Mouse (Mus musculus) limb, embryonic 12.5 days (tissue): ENCODE measurements at regions not wholly inside any gene's neighbourhood (a gene's known extent, or its start where the extent isn't known, plus 50 kb on each side); places are given as distances from the start of the nearest gene placed in this dataset.

ENCODE experiments used
- ATAC-seq: fragments of 200-750 bp; cut with Nextera tagmentation; 2 replicates; pipeline ENCODE4 v1.8.0; 2017; ENCODE audit warnings: low read depth, moderate TSS enrichment; ENCODE audit not compliant: insufficient number of reproducible peaks, insufficient read depth, low FRiP score, low TSS enrichment
- H3K27ac ChIP-seq: fragments of 300-500 bp; sonication (generic); 2 replicates; pipeline ENCODE4 v1.5.1; 2016; ENCODE audit warnings: mild to moderate bottlenecking, moderate library complexity
- H3K27me3 ChIP-seq: fragments of 300-500 bp; sonication (generic); 2 replicates; pipeline ENCODE4 v1.6.1; 2016; ENCODE audit warnings: mild to moderate bottlenecking, moderate library complexity
- H3K36me3 ChIP-seq: fragments of 300-500 bp; sonication (generic); 2 replicates; pipeline ENCODE4 v1.6.1; 2016; ENCODE audit warnings: mild to moderate bottlenecking, moderate library complexity
- H3K4me1 ChIP-seq: fragments of 300-500 bp; sonication (generic); replicated peaks from 2 replicates; pipeline ENCODE4 v1.6.1; 2016
- H3K4me2 ChIP-seq: fragments of 300-500 bp; sonication (generic); 2 replicates; pipeline ENCODE4 v1.6.1; 2016; ENCODE audit warnings: mild to moderate bottlenecking, moderate library complexity
- H3K4me3 ChIP-seq: fragments of 300-500 bp; sonication (generic); replicated peaks from 2 replicates; pipeline ENCODE4 v1.5.1; 2016; ENCODE audit warnings: mild to moderate bottlenecking
- H3K9ac ChIP-seq: fragments of 300-500 bp; sonication (generic); replicated peaks from 2 replicates; pipeline ENCODE4 v1.6.1; 2016; ENCODE audit warnings: mild to moderate bottlenecking, moderate library complexity
- H3K9me3 ChIP-seq: fragments of 300-500 bp; sonication (generic); 2 replicates; pipeline ENCODE4 v1.6.1; 2016; ENCODE audit warnings: mild to moderate bottlenecking, moderate library complexity
- WGBS: fragments of 180-500 bp; shearing (Covaris S2); methylation state at CpG from one replicate; pipeline ENCODE4 v1.1.7; 2016; 5-methylcytosine and 5-hydroxymethylcytosine counted together

GRCm38 (mm10) chr7:74112071-74112470 is 98.6 kb upstream of the St8sia2 start:
- Histone ChIP-seq H3K4me3 (no peak overlapping the region), H3K4me2 (no peak overlapping the region), H3K27ac (peak overlapping the region; percentile 12; the same call in 1 of the 2 replicates), H3K9me3 (no peaks in the 10 kb centered on the region), H3K27me3 (no peaks in the 10 kb centered on the region), H3K4me1 (peaks cover 22% of the 10 kb centered on the region; the same call in 1 of the 2 replicates), H3K9ac (no peak overlapping the region), H3K36me3 (no peaks in the 10 kb centered on the region)
- ATAC-seq: peak; percentile 37; the same call in 1 of the 2 replicates
- WGBS: 9% methylated on average over 2 of the region's 2 CpGs

GRCm38 (mm10) chr7:74108347-74108746 is 94.9 kb upstream of the St8sia2 start:
- Histone ChIP-seq H3K9ac (no peak overlapping the region), H3K27me3 (no peaks in the 10 kb centered on the region), H3K4me2 (no peak overlapping the region), H3K9me3 (no peaks in the 10 kb centered on the region), H3K27ac (no peak overlapping the region), H3K4me1 (peaks cover 16% of the 10 kb centered on the region; the same call in 1 of the 2 replicates), H3K4me3 (no peak overlapping the region), H3K36me3 (no peaks in the 10 kb centered on the region)
- ATAC-seq: no peak
- WGBS: 76% methylated on average over 3 of the region's 3 CpGs

GRCm38 (mm10) chr7:74107176-74107928 is 93.9 kb upstream of the St8sia2 start:
- Histone ChIP-seq H3K4me3 (no peak overlapping the region), H3K27me3 (no peaks in the 10 kb centered on the region), H3K4me1 (peaks cover 16% of the 10 kb centered on the region; the same call in 1 of the 2 replicates), H3K4me2 (no peak overlapping the region), H3K27ac (no peak overlapping the region), H3K36me3 (no peaks in the 10 kb centered on the region), H3K9me3 (no peaks in the 10 kb centered on the region), H3K9ac (no peak overlapping the region)
- WGBS: 49% methylated on average over 5 of the region's 5 CpGs
- ATAC-seq: no peak

GRCm38 (mm10) chr7:74091402-74092025 is 78.0 kb upstream of the St8sia2 start:
- H3K4me3 ChIP-seq: no peak overlapping the region
- ATAC-seq: no peak
- H3K9me3 ChIP-seq: peaks cover 8% of the 10 kb centered on the region; the same call in 1 of the 2 replicates
- no peaks in the 10 kb centered on the region for H3K27me3 ChIP-seq
- H3K36me3 ChIP-seq: no peaks in the 10 kb centered on the region
- no peak overlapping the region for H3K27ac ChIP-seq
- whole genome bisulfite sequencing: 56% methylated on average over 3 of the region's 3 CpGs
- no peak overlapping the region for H3K9ac ChIP-seq
- no peaks in the 10 kb centered on the region for H3K4me1 ChIP-seq
- no peak overlapping the region for H3K4me2 ChIP-seq

- H3K9me3 ChIP-seq: no peaks in the 10 kb centered on the region
- no peaks in the 10 kb centered on the region for H3K36me3 ChIP-seq
- no peak overlapping the region for H3K9ac ChIP-seq
- peaks cover 16% of the 10 kb centered on the region for H3K4me1 ChIP-seq
- no peak for ATAC-seq
- H3K27me3 ChIP-seq: peaks cover 3% of the 10 kb centered on the region; the same call in 1 of the 2 replicates
- no peak overlapping the region for H3K27ac ChIP-seq
- H3K4me3 ChIP-seq: no peak overlapping the region
- no peak overlapping the region for H3K4me2 ChIP-seq
- 38% methylated on average over 4 of the region's 4 CpGs for WGBS
These were observed 67.4 kb upstream of the St8sia2 start for GRCm38 (mm10) chr7:74080846-74081235.

DNA sequence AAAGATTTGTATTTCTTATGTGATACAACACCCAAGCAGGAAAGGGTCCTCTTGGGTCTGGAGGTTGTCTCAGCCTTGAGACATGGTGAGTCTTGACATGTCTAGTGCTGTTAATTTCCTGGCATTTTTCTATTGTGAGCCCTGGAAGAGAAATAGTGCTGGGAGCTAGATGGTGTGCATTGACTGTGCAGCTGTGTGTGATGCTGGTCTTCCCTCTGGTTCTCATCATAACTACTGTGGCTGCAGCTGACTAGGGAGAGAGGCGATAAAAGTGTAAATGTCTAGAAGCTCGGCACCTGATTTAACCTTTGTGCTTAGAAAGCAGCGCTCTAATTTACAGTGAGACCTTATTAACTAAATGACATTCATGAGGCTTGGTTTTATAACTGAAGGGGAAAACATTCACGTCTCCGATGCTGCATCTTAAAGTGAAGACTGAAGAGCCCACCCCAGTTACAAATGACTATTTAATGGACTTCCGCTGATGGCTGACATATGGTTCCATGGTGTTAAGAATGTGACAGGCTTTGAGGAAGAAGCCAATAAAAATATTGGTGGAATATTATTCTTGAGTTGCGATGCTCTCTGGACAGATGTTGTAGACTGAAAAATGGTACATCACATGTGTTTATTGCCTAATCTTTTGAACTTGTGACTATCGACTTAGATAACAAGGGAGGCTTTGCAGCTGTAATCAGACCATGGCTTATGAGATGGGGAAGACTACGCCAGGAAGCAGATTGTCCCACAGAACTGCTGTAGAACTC is 66.8 kb upstream of the St8sia2 start:
- no peaks in the 10 kb centered on the region for H3K9me3 ChIP-seq
- H3K4me1 ChIP-seq: peaks cover 16% of the 10 kb centered on the region
- peaks cover 3% of the 10 kb centered on the region; the same call in 1 of the 2 replicates for H3K27me3 ChIP-seq
- H3K4me3 ChIP-seq: no peak overlapping the region
- no peak overlapping the region for H3K27ac ChIP-seq
- H3K36me3 ChIP-seq: no peaks in the 10 kb centered on the region
- no peak for ATAC-seq
- WGBS: 39% methylated on average over 9 of the region's 9 CpGs
- H3K4me2 ChIP-seq: no peak overlapping the region
- no peak overlapping the region for H3K9ac ChIP-seq

GRCm38 (mm10) chr7:74072632-74073031 is 59.1 kb upstream of the St8sia2 start:
- Histone ChIP-seq H3K27ac (0 out of 2 replicates have a peak overlapping the region, but pooled peaks have one; percentile 23), H3K27me3 (no peaks in the 10 kb centered on the region), H3K4me1 (peaks cover 11% of the 10 kb centered on the region), H3K9me3 (no peaks in the 10 kb centered on the region), H3K4me2 (no peak overlapping the region), H3K9ac (no peak overlapping the region), H3K4me3 (no peak overlapping the region), H3K36me3 (no peaks in the 10 kb centered on the region)
- ATAC-seq: no peak
- 50% methylated on average over 3 of the region's 3 CpGs for WGBS

DNA sequence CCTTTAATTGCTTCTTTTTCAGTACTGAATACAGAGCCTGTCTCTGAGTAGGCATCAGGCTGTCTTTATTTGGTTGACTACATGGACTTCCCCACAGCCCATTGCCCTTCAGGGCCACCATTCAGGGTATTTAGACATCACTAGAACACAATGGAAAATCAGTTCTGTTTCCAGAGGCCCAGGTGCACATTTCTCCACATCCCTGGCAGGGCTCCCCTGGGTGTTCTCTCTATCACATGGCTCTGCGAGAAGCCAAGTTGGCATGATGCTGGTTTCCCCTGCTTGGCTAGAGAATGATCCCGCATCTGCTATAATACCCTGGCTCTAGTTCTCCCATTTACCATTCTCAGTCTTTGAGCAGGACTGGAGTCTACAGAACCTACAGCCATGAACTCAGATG is 57.3 kb upstream of the St8sia2 start:
- WGBS: 92% methylated on average over 2 of the region's 2 CpGs
- Histone ChIP-seq H3K9me3 (no peaks in the 10 kb centered on the region), H3K4me2 (no peak overlapping the region), H3K36me3 (no peaks in the 10 kb centered on the region), H3K27me3 (no peaks in the 10 kb centered on the region), H3K4me3 (no peak overlapping the region), H3K4me1 (peaks cover 11% of the 10 kb centered on the region), H3K9ac (no peak overlapping the region), H3K27ac (no peak overlapping the region)
- ATAC-seq: no peak

- H3K27ac ChIP-seq: peak overlapping the region; percentile 79
- no peak overlapping the region for H3K4me3 ChIP-seq
- ATAC-seq: no peak; the same call in 1 of the 2 replicates
- H3K4me2 ChIP-seq: no peak overlapping the region
- no peaks in the 10 kb centered on the region for H3K36me3 ChIP-seq
- no peaks in the 10 kb centered on the region for H3K27me3 ChIP-seq
- H3K4me1 ChIP-seq: peaks cover 15% of the 10 kb centered on the region
- WGBS: 34% methylated on average over 4 of the region's 4 CpGs
- H3K9me3 ChIP-seq: no peaks in the 10 kb centered on the region
- no peak overlapping the region for H3K9ac ChIP-seq
These were observed 52.1 kb upstream of the St8sia2 start for GRCm38 (mm10) chr7:74065449-74066099.
